Mouse (Mus musculus): ENCODE measurements around the gene Slc25a29. TPM values are rescaled to one million over a fixed set of nuclear protein-coding genes. Genes with fewer than 3 reads are reported as not detected.

The Slc25a29 gene
- polyA plus RNA-seq, 1 experiment from 2014 or later = 18.2 TPM

DNA sequence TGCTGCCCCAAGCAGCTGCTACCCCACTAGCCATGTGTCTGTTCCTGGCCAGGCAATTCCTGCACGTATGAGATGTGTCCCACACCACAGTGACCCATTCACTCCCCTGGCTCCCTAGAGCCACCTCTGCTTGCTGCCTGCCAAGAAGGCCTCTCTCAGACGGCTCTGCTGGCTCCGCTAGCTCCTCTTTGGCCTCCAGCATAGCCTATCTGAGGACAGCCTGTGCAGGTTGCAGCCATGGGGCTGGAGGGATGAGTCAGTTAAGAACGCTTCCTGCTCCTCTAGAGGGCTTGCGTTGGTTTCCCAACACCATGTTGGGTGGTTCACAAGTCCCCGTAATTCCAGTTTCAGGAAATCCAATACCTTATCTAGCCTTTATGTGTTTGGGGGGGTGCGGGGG lies 7.0 kb upstream of the Slc25a29 start:
- Histone ChIP-seq H3K4me2 (ENCODE audit: low read length) (no peak overlapping the region), H3K27me3 (replicated peaks; ENCODE audit: control insufficient read depth, insufficient read depth, low read length) (no peaks in the 10 kb centered on the region), H3K4me1 (ENCODE audit: control insufficient read depth, insufficient read depth, low read depth, low read length) (peaks cover 4% of the 10 kb centered on the region), H3K4me3 (ENCODE audit: low read length) (no peak overlapping the region), H3K27ac (ENCODE audit: low read depth, low read length) (no peak overlapping the region), H3K9ac (ENCODE audit: low read depth, low read length) (no peak overlapping the region), H3K36me3 (ENCODE audit: control insufficient read depth, insufficient read depth, low read length) (peaks cover 10% of the 10 kb centered on the region), H3K9me3 (ENCODE audit: control insufficient read depth, low read length) (no peaks in the 10 kb centered on the region)
- WGBS = 89% methylated on average over 7 of the region's 7 CpGs
- no peak for ATAC-seq

DNA sequence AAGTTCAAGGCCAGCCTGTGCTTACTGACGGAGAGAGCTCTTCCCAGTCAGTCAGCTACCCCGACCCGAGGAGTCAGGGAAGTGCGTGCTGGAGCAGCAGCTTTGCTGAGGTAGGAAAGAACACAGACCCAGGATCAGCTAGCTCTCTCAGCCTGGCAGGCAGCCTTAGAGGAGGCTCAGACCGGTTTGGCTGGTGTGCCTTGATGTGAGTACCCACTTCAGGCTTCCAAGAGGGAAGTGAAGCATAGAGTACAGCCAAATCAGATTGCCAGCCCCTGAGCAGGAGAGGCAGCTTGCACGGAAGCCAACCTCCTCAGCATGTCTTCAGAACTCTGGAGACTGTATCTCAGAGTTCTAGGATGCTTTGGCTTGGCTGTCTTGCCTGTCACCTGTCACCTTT lies 5.5 kb upstream of the Slc25a29 start:
- WGBS = 92% methylated on average over 6 of the region's 6 CpGs
- H3K4me3 ChIP-seq (ENCODE audit: low read length) = no peak overlapping the region
- H3K9me3 ChIP-seq (ENCODE audit: control insufficient read depth, low read length) = no peaks in the 10 kb centered on the region
- H3K9ac ChIP-seq (ENCODE audit: low read depth, low read length) = no peak overlapping the region
- no peaks in the 10 kb centered on the region for H3K27me3 ChIP-seq (replicated peaks; ENCODE audit: control insufficient read depth, insufficient read depth, low read length)
- no peak for ATAC-seq
- H3K36me3 ChIP-seq (ENCODE audit: control insufficient read depth, insufficient read depth, low read length) = peaks cover 10% of the 10 kb centered on the region
- no peak overlapping the region for H3K27ac ChIP-seq (ENCODE audit: low read depth, low read length)
- H3K4me1 ChIP-seq (ENCODE audit: control insufficient read depth, insufficient read depth, low read depth, low read length) = peaks cover 17% of the 10 kb centered on the region
- H3K4me2 ChIP-seq (ENCODE audit: low read length) = no peak overlapping the region

DNA sequence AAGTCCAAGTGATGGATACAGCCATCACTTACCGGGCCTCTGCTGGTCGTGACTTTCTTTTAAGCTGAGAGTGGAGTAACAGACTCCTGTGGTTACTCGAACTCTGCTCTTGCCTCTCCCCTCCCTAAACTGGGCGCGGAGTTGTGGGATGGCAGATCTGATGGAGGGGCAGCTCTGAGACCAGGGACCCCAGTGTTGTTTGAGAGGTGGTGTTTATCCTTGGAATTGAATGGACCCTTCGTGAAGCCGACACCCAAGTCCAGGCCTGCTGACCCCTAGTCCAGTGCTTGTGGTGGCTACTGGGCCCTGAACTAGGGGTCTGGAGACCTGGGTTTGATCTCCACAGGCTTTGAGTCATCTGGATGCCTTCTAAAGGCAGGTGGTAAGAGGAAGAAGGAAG lies 1.0 kb upstream of the Slc25a29 start:
- Histone ChIP-seq H3K9me3 (ENCODE audit: control insufficient read depth, low read length) (no peaks in the 10 kb centered on the region), H3K36me3 (ENCODE audit: control insufficient read depth, insufficient read depth, low read length) (no peaks in the 10 kb centered on the region), H3K27me3 (replicated peaks; ENCODE audit: control insufficient read depth, insufficient read depth, low read length) (no peaks in the 10 kb centered on the region), H3K27ac (ENCODE audit: low read depth, low read length) (peak overlapping the region; percentile 82), H3K4me3 (ENCODE audit: low read length) (peak overlapping the region; percentile 75), H3K9ac (ENCODE audit: low read depth, low read length) (peak overlapping the region; percentile 69), H3K4me2 (ENCODE audit: low read length) (peak overlapping the region; percentile 81), H3K4me1 (ENCODE audit: control insufficient read depth, insufficient read depth, low read depth, low read length) (peaks cover 41% of the 10 kb centered on the region)
- ATAC-seq = no peak
- WGBS = 58% methylated on average over 7 of the region's 7 CpGs

DNA sequence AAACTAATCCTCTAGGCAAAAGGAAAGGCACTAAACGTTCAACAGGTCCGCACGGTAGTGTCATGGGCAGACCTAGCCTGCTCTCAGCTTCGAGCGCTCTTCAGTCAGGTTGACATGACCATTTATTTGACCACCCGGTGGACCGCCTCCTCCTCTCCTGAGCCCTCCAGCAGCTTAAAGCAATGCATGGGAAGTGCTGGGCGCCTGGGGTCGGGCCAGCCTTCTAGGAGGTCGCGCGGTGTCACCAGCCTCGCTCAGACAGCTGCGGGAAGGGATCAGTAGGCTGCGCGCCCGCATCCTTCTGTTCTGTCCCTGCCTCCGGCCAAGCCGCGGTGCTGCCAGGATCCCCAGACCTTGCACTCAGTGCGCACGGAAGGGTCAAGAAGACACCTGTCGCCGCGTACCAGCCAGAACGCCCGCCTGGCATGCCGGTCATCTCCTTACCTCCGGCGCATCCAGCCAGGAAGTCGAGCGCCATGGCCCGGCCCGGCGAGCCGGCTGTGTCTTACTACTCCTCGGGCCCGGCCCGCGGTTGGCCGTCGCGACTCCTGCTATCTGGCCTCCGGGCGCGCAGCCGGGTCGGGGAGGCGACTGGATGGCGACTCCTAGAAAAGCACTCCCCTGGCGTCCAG lies 359 bp downstream of the Slc25a29 start:
- Histone ChIP-seq H3K9ac (ENCODE audit: low read depth, low read length) (peak overlapping the region; percentile 78), H3K9me3 (ENCODE audit: control insufficient read depth, low read length) (no peaks in the 10 kb centered on the region), H3K36me3 (ENCODE audit: control insufficient read depth, insufficient read depth, low read length) (no peaks in the 10 kb centered on the region), H3K27ac (ENCODE audit: low read depth, low read length) (peak overlapping the region; percentile 66; the same call in 1 of the 2 replicates), H3K4me3 (ENCODE audit: low read length) (peak overlapping the region; percentile 75), H3K27me3 (replicated peaks; ENCODE audit: control insufficient read depth, insufficient read depth, low read length) (no peaks in the 10 kb centered on the region), H3K4me2 (ENCODE audit: low read length) (peak overlapping the region; percentile 96), H3K4me1 (ENCODE audit: control insufficient read depth, insufficient read depth, low read depth, low read length) (peaks cover 41% of the 10 kb centered on the region)
- WGBS = 2% methylated on average over 51 of the region's 51 CpGs
- ATAC-seq = peak; percentile 3

DNA sequence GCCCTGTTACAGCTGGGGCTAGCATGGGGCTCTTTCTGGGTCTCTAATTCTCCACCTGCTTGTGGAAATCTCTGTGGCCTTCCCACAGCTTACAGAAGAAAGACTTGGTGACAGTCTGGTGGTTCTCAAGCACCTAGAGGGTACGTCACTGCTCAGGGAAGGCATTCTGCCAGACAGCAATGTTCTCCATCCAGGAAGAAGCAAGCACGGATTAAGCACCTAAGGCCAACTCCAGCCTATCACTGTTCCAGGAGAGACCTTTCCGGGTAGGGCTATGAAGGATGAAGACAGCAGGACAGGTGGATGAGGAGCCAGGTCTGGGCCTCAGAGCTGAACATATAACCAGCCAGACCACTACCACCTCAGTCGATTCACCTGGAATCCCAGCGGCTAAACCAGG lies 897 bp downstream of the Slc25a29 start:
- Histone ChIP-seq H3K9ac (ENCODE audit: low read depth, low read length) (peak overlapping the region; percentile 78), H3K4me3 (ENCODE audit: low read length) (peak overlapping the region; percentile 75), H3K36me3 (ENCODE audit: control insufficient read depth, insufficient read depth, low read length) (no peaks in the 10 kb centered on the region), H3K27ac (ENCODE audit: low read depth, low read length) (no peak overlapping the region), H3K27me3 (replicated peaks; ENCODE audit: control insufficient read depth, insufficient read depth, low read length) (no peaks in the 10 kb centered on the region), H3K4me1 (ENCODE audit: control insufficient read depth, insufficient read depth, low read depth, low read length) (peaks cover 41% of the 10 kb centered on the region), H3K9me3 (ENCODE audit: control insufficient read depth, low read length) (no peaks in the 10 kb centered on the region), H3K4me2 (ENCODE audit: low read length) (peak overlapping the region; percentile 96)
- 46% methylated on average over 5 of the region's 5 CpGs for WGBS
- ATAC-seq = no peak

DNA sequence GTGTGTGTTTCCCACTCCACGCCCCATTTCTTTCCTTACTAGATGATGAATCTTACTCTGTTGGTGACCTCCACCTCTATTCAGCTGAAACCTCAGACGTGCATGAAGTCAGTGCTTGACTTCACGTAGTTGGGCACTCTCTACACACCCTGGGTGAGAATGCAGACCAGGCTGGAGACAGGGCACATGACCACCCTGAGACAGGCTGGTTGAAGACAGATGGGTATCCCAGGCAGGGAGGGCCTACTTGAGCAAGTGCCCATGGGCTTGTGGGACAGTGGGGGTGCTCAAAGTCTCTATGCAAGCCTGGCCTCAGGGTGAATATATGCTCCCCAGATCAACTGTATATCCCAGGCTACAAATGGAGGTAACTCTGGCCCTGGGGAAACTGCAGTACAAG lies 1.3 kb downstream of the Slc25a29 start:
- Histone ChIP-seq H3K4me2 (ENCODE audit: low read length) (peak overlapping the region; percentile 96), H3K27me3 (replicated peaks; ENCODE audit: control insufficient read depth, insufficient read depth, low read length) (no peaks in the 10 kb centered on the region), H3K27ac (ENCODE audit: low read depth, low read length) (no peak overlapping the region), H3K9me3 (ENCODE audit: control insufficient read depth, low read length) (no peaks in the 10 kb centered on the region), H3K4me1 (ENCODE audit: control insufficient read depth, insufficient read depth, low read depth, low read length) (peaks cover 41% of the 10 kb centered on the region), H3K36me3 (ENCODE audit: control insufficient read depth, insufficient read depth, low read length) (no peaks in the 10 kb centered on the region), H3K9ac (ENCODE audit: low read depth, low read length) (no peak overlapping the region), H3K4me3 (ENCODE audit: low read length) (no peak overlapping the region)
- ATAC-seq = no peak
- 76% methylated on average over 3 of the region's 3 CpGs for WGBS

DNA sequence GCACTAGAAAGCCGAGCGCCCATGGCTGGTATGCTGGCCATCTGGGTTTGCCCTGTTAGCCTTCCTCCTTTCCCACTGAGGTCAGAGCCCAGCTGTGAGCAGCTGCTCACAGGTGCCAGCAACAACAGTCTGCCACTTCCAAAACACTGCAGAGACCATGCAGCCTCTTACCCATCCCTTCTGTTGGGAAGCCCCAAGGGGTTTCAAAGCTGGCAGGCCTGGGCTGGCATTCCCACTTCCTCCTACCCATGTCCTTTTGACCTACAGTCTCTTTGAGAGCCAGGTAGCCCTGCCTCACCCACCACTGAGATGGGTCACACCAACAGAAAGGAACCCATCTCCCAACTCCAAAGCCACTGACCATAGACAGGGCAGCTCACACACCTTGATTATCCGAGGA lies 2.3 kb downstream of the Slc25a29 start:
- Histone ChIP-seq H3K9me3 (ENCODE audit: control insufficient read depth, low read length) (no peaks in the 10 kb centered on the region), H3K36me3 (ENCODE audit: control insufficient read depth, insufficient read depth, low read length) (no peaks in the 10 kb centered on the region), H3K4me1 (ENCODE audit: control insufficient read depth, insufficient read depth, low read depth, low read length) (peaks cover 41% of the 10 kb centered on the region), H3K9ac (ENCODE audit: low read depth, low read length) (no peak overlapping the region), H3K27me3 (replicated peaks; ENCODE audit: control insufficient read depth, insufficient read depth, low read length) (no peaks in the 10 kb centered on the region), H3K4me3 (ENCODE audit: low read length) (no peak overlapping the region), H3K27ac (ENCODE audit: low read depth, low read length) (no peak overlapping the region), H3K4me2 (ENCODE audit: low read length) (no peak overlapping the region)
- no peak for ATAC-seq
- WGBS = 89% methylated on average over 3 of the region's 3 CpGs

DNA sequence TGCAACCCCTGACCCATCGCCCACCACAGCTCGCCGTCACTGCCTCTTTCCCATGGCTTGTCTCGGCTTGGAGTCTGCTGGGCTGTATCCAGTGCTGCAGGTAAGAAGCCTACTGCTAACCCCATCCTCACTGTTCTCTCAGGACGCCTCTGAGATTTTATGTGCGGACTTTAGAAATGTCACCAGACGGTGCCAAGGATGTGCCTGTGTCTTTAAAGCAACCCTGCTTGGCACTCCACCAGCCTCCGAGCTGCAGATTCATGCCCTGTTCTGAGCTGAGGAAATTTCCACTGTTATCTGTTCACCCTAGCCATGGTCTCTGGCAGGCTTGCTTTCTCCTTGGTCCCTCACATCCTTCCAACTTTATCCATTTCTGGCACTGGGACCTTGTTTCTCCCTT lies 2.8 kb downstream of the Slc25a29 start:
- Histone ChIP-seq H3K4me3 (ENCODE audit: low read length) (no peak overlapping the region), H3K27me3 (replicated peaks; ENCODE audit: control insufficient read depth, insufficient read depth, low read length) (no peaks in the 10 kb centered on the region), H3K4me1 (ENCODE audit: control insufficient read depth, insufficient read depth, low read depth, low read length) (peaks cover 39% of the 10 kb centered on the region), H3K9ac (ENCODE audit: low read depth, low read length) (no peak overlapping the region), H3K9me3 (ENCODE audit: control insufficient read depth, low read length) (no peaks in the 10 kb centered on the region), H3K36me3 (ENCODE audit: control insufficient read depth, insufficient read depth, low read length) (0 out of 2 replicates have a peak, but pooled peaks cover 2% of the 10 kb centered on the region), H3K4me2 (ENCODE audit: low read length) (no peak overlapping the region), H3K27ac (ENCODE audit: low read depth, low read length) (no peak overlapping the region)
- WGBS = 82% methylated on average over 8 of the region's 8 CpGs
- ATAC-seq = no peak

DNA sequence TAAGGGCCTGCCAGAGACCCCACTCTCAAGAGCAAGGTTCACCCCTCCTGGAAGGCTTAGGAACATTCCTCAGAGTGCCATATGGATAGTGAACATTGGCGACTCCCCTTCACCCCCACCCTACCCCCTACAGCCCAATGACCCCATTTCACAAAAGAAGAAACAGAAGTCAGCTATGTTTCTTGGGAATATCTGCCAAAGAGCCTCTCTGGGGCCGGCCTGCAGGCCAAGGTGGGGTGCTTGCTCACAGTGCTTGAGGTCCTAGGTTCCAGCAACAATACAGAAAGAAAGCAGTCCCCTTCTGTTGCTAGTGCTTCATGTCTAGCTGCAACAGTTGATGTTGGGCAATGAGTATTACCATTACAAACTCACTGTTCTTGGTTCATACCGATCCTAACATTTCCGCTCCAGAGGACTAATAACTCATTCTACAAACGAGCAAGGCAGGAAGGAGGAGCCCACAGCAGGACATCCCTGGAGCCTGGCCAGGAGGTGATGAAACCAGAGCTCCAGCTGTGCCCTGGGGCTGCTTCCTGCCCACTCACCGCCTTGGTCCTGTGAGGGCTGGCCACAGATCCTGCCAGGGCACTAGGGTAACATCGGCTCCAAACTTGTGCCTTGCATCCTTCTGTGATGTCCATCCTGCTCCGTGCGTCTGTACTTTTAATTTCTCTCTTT lies 3.6 kb downstream of the Slc25a29 start:
- no peak overlapping the region for H3K27ac ChIP-seq (ENCODE audit: low read depth, low read length)
- H3K4me1 ChIP-seq (ENCODE audit: control insufficient read depth, insufficient read depth, low read depth, low read length) = peaks cover 31% of the 10 kb centered on the region
- no peak overlapping the region for H3K9ac ChIP-seq (ENCODE audit: low read depth, low read length)
- no peak for ATAC-seq
- no peak overlapping the region for H3K4me3 ChIP-seq (ENCODE audit: low read length)
- no peaks in the 10 kb centered on the region for H3K9me3 ChIP-seq (ENCODE audit: control insufficient read depth, low read length)
- no peaks in the 10 kb centered on the region for H3K27me3 ChIP-seq (replicated peaks; ENCODE audit: control insufficient read depth, insufficient read depth, low read length)
- 51% methylated on average over 9 of the region's 9 CpGs for WGBS
- H3K36me3 ChIP-seq (ENCODE audit: control insufficient read depth, insufficient read depth, low read length) = 0 out of 2 replicates have a peak, but pooled peaks cover 4% of the 10 kb centered on the region
- no peak overlapping the region for H3K4me2 ChIP-seq (ENCODE audit: low read length)
